Mouse (Mus musculus) liver, adult 10 weeks (tissue): ENCODE measurements around the gene D630003M21Rik. TPM values are rescaled to one million over a fixed set of nuclear protein-coding genes. Genes with fewer than 3 reads are reported as not detected.

Experiments used
- polyA plus RNA-seq: library from polyadenylated mRNA; stranded (reverse); fragments of 350-450 nt; fragmentation: Illumina TruSeq; extraction: RNeasy Lipid Tissue Mini Kit (QIAGEN cat#74804); gene quantifications from one replicate; pipeline ENCODE4 v1.2.3, GENCODE M21; 2014; ENCODE audit warnings: low read depth, low replicate concordance

Gene D630003M21Rik
- not detected for polyA plus RNA-seq

GRCm38 (mm10) chr2:158228670-158229502 lies at the start of gene D630003M21Rik:
D630003M21Rik (minus strand) TSS chr2:158229222.

GRCm38 (mm10) chr2:158258005-158258418 lies 29.0 kb upstream of the D630003M21Rik start, which contains the start of gene Bpi:
Bpi (plus strand) TSS chr2:158258094.

GRCm38 (mm10) chr2:158146223-158146622 lies 82.8 kb downstream of the D630003M21Rik start, which contains the start of gene Tgm2:
Tgm2 (minus strand) TSS chr2:158146436.

Other genes starting within 250 kb of the D630003M21Rik start
- gene Tti1, start 200.8 kb downstream of the D630003M21Rik start, polyA plus RNA-seq = 5.5 TPM
- gene Rprd1b, start 200.7 kb downstream of the D630003M21Rik start, polyA plus RNA-seq = 11.5 TPM
- gene Tgm2, start 82.8 kb downstream of the D630003M21Rik start, polyA plus RNA-seq = 7.4 TPM
- gene Bpi, start 28.9 kb upstream of the D630003M21Rik start, polyA plus RNA-seq = not detected
- gene Lbp, start 77.3 kb upstream of the D630003M21Rik start, polyA plus RNA-seq = 69.8 TPM
- 2.4 TPM for gene Snhg11, start 146.4 kb upstream of the D630003M21Rik start, polyA plus RNA-seq
- gene Ralgapb, start 180.6 kb upstream of the D630003M21Rik start, polyA plus RNA-seq = 9.7 TPM